Mouse (Mus musculus) erythroblast, embryonic 14.5 days (primary cell): ENCODE data around the gene Fgf11. TPM values are rescaled to one million over a fixed set of nuclear protein-coding genes. Genes with fewer than 3 reads are reported as not detected.

ENCODE experiments used
- H3K27me3 ChIP-seq: 2 replicates; pipeline ENCODE4 v1.6.1; 2012; ENCODE audit warnings: inconsistent platforms; ENCODE audit not compliant: control insufficient read depth
- H3K36me3 ChIP-seq: 2 replicates; pipeline ENCODE4 v1.6.1; 2012; ENCODE audit warnings: mild to moderate bottlenecking, inconsistent platforms; ENCODE audit not compliant: control insufficient read depth
- H3K4me1 ChIP-seq: 2 replicates; pipeline ENCODE4 v1.6.1; 2012; ENCODE audit warnings: inconsistent platforms; ENCODE audit not compliant: control insufficient read depth
- H3K4me3 ChIP-seq: replicated peaks from 2 replicates; pipeline ENCODE3; 2012; ENCODE audit warnings: moderate library complexity, mild to moderate bottlenecking, inconsistent platforms
- H3K9me3 ChIP-seq: 2 replicates; pipeline ENCODE4 v1.6.1; 2012; ENCODE audit warnings: low read length, inconsistent platforms, mixed read lengths; ENCODE audit not compliant: control insufficient read depth
- GATA1 ChIP-seq: IDR thresholded peaks from 2 replicates; pipeline ENCODE4 v1.6.1; 2012; ENCODE audit warnings: low read length, inconsistent platforms, mixed read lengths
- TAL1 ChIP-seq: IDR thresholded peaks from 3 replicates; pipeline ENCODE4 v1.6.1; 2012; ENCODE audit warnings: low read length, inconsistent platforms, mixed read lengths
- polyA plus RNA-seq: library from polyadenylated mRNA; stranded (reverse); fragments of >175 nt; gene quantifications from 2 replicates; pipeline ENCODE4 v1.2.3, GENCODE M21; 2012

Fgf11 gene
- polyA plus RNA-seq, 1 experiment = 0.01 TPM

GRCm38 (mm10) chr11:69823456-69823855 is 21.8 kb upstream of the Fgf11 start:
- no peak for TF ChIP-seq GATA1
- no peak overlapping the region for H3K4me3 ChIP-seq
- peaks cover 3% of the 10 kb centered on the region; the same call in 1 of the 2 replicates for H3K4me1 ChIP-seq
- peaks cover 9% of the 10 kb centered on the region for H3K27me3 ChIP-seq
- H3K36me3 ChIP-seq = peaks cover 15% of the 10 kb centered on the region
- 0 out of 2 replicates have a peak, but pooled peaks cover 3% of the 10 kb centered on the region for H3K9me3 ChIP-seq

- H3K27me3 ChIP-seq = peaks cover 11% of the 10 kb centered on the region
- H3K36me3 ChIP-seq = peaks cover 13% of the 10 kb centered on the region
- H3K9me3 ChIP-seq = peaks cover 9% of the 10 kb centered on the region
- no peak within 1 kb of the TSS for H3K4me3 ChIP-seq
- H3K4me1 ChIP-seq = peaks cover 3% of the 10 kb centered on the region; the same call in 1 of the 2 replicates
- TF ChIP-seq GATA1 = no peak
- TF ChIP-seq TAL1 = no peak
Observed at GRCm38 (mm10) chr11:69822080-69822479, 20.4 kb upstream of the Fgf11 start, which contains the start of gene Spem1. Gene Spem1, minus strand, starts transcription at chr11:69822180.

DNA sequence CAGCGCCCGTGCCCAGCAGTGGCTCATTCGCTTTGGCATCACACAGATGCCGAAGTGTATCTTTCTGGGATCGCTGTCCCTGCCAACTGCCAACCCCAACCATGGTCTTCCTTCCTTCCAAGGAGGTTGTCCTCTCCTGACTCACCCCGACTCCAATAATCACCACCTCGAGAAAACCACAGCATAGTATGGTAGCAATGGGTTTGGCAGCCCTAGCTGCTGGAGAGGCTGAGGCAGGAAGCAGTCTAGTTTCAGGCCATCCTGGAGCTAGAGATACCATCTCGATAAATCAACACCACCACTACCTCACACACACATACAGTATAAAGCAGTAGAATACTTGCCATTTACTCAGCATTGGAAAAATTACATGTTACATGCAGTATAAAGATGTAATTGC is 17.2 kb upstream of the Fgf11 start:
- no peaks in the 10 kb centered on the region for H3K36me3 ChIP-seq
- peaks cover 18% of the 10 kb centered on the region for H3K27me3 ChIP-seq
- no peaks in the 10 kb centered on the region for H3K4me1 ChIP-seq
- peaks cover 11% of the 10 kb centered on the region for H3K9me3 ChIP-seq
- TF ChIP-seq GATA1 (no peak), TAL1 (no peak)
- no peak overlapping the region for H3K4me3 ChIP-seq

DNA sequence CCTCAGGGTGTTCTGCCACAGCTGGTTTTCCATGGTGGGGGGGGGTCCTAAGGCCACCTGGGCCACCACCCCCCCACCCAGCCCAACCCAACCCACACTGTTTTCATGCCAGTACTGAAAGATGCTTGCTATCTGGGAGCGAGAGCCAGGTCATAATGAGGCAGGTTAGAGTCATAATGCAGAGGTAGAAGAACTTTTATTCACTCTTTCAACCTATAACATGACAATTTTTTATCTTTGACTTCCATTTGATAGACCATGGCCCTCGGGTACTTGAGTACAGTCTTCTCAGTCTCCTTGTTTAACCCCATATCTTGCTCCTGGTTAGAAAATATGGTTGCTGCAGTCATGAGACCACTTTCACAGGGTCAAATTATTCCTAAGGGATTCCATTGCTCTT is 16.7 kb upstream of the Fgf11 start, which contains the start of gene Spem2:
TSS of gene Spem2 (minus strand) at position 101 of the 400 bp plus-strand sequence.
- H3K27me3 ChIP-seq = peaks cover 21% of the 10 kb centered on the region
- TF ChIP-seq GATA1 = no peak
- TF ChIP-seq TAL1 = no peak
- no peaks in the 10 kb centered on the region for H3K4me1 ChIP-seq
- no peaks in the 10 kb centered on the region for H3K36me3 ChIP-seq
- H3K4me3 ChIP-seq = no peak within 1 kb of the TSS
- H3K9me3 ChIP-seq = peaks cover 11% of the 10 kb centered on the region

GRCm38 (mm10) chr11:69816520-69816919 is 14.9 kb upstream of the Fgf11 start:
- no peaks in the 10 kb centered on the region for H3K4me1 ChIP-seq
- TF ChIP-seq GATA1 = no peak
- no peak for TF ChIP-seq TAL1
- no peak overlapping the region for H3K4me3 ChIP-seq
- H3K36me3 ChIP-seq = no peaks in the 10 kb centered on the region
- peaks cover 11% of the 10 kb centered on the region for H3K9me3 ChIP-seq
- H3K27me3 ChIP-seq = peaks cover 28% of the 10 kb centered on the region

- no peak for TF ChIP-seq GATA1
- no peak for TF ChIP-seq TAL1
- Histone ChIP-seq H3K9me3 (peaks cover 11% of the 10 kb centered on the region), H3K36me3 (no peaks in the 10 kb centered on the region), H3K4me3 (no peak within 1 kb of the TSS), H3K4me1 (no peaks in the 10 kb centered on the region), H3K27me3 (peaks cover 42% of the 10 kb centered on the region)
Observed at GRCm38 (mm10) chr11:69815155-69815554, 13.5 kb upstream of the Fgf11 start, which contains the start of gene Gm39566. Gene Gm39566, minus strand, starts transcription at chr11:69815298.

- H3K4me3 ChIP-seq = no peak overlapping the region
- H3K9me3 ChIP-seq = 0 out of 2 replicates have a peak, but pooled peaks cover 2% of the 10 kb centered on the region
- no peaks in the 10 kb centered on the region for H3K36me3 ChIP-seq
- TF ChIP-seq TAL1 (no peak), GATA1 (no peak)
- H3K4me1 ChIP-seq = peaks cover 2% of the 10 kb centered on the region; the same call in 1 of the 2 replicates
- H3K27me3 ChIP-seq = peaks cover 65% of the 10 kb centered on the region
Observed at GRCm38 (mm10) chr11:69810280-69810679, 8.6 kb upstream of the Fgf11 start.

DNA sequence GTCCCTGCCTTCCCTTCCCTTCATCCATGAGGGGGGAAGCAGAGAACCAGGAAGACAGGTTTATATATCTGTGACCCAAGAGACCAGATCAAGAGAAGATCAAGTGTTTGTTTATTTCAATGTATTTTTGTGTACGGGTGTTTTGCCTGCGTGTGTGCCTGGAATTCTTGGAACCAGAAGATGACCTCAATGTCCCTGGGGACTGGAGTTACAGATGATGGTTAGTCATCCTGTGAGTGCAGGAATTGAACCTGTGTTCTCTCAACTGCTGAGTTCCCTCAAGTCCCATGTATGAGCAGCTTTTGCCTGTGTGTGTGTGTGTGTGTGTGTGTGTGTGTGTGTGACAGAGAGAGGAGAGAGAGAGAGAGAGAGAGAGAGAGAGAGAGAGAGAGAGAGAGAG is 6.0 kb upstream of the Fgf11 start:
- peaks cover 27% of the 10 kb centered on the region for H3K4me1 ChIP-seq
- H3K9me3 ChIP-seq = peaks cover 17% of the 10 kb centered on the region; the same call in 1 of the 2 replicates
- H3K36me3 ChIP-seq = no peaks in the 10 kb centered on the region
- TF ChIP-seq GATA1 (no peak), TAL1 (no peak)
- H3K27me3 ChIP-seq = peaks cover 79% of the 10 kb centered on the region
- no peak overlapping the region for H3K4me3 ChIP-seq

DNA sequence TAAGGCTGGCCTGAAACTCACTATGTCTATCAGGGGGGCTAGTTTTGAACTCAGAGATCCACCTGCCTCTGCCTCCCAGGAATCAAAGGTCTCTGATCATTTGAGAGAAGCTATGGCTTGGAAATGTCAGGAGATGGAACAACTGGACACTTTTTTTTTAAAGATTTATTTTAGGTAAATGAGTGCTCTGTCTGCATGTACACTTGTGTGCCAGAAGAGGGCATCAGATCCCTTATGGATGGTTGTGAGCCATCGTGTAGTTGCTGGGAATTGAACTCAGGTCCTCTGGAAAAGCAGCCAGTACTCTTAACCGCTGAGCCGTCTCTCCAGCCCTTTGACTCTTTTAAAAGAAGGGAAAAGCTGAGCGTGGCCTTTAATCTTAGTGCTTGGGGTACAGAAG is 4.7 kb upstream of the Fgf11 start:
- Histone ChIP-seq H3K4me3 (no peak overlapping the region), H3K9me3 (peaks cover 29% of the 10 kb centered on the region), H3K4me1 (peaks cover 33% of the 10 kb centered on the region), H3K36me3 (no peaks in the 10 kb centered on the region), H3K27me3 (peaks cover 87% of the 10 kb centered on the region)
- TF ChIP-seq TAL1 (no peak), GATA1 (no peak)
